Mouse (Mus musculus) midbrain, embryonic 15.5 days (tissue): ENCODE results near the gene Nosip. TPM values are rescaled to one million over a fixed set of nuclear protein-coding genes. Genes with fewer than 3 reads are reported as not detected.

ENCODE experiments used
- ATAC-seq: fragments of 200-750 bp; cut with Nextera tagmentation; replicated peaks from 2 replicates; pipeline ENCODE4 v1.8.0; 2017; ENCODE audit warnings: moderate TSS enrichment
- H3K27ac ChIP-seq: fragments of 300-500 bp; sonication (generic); 2 replicates; pipeline ENCODE4 v1.5.1; 2015; ENCODE audit warnings: mild to moderate bottlenecking, inconsistent platforms
- H3K27me3 ChIP-seq: fragments of 300-500 bp; sonication (generic); replicated peaks from 2 replicates; pipeline ENCODE4 v1.6.1; 2015; ENCODE audit warnings: inconsistent platforms
- H3K36me3 ChIP-seq: fragments of 300-500 bp; sonication (generic); replicated peaks from 2 replicates; pipeline ENCODE4 v1.6.1; 2015; ENCODE audit warnings: inconsistent platforms
- H3K4me1 ChIP-seq: fragments of 300-500 bp; sonication (generic); 2 replicates; pipeline ENCODE4 v1.6.1; 2015; ENCODE audit warnings: inconsistent platforms
- H3K4me2 ChIP-seq: fragments of 300-500 bp; sonication (generic); 2 replicates; pipeline ENCODE4 v1.6.1; 2015; ENCODE audit warnings: inconsistent platforms, mild to moderate bottlenecking, moderate library complexity
- H3K4me3 ChIP-seq: fragments of 300-500 bp; sonication (generic); 2 replicates; pipeline ENCODE4 v1.5.1; 2015; ENCODE audit warnings: mild to moderate bottlenecking, inconsistent platforms
- H3K9ac ChIP-seq: fragments of 300-500 bp; sonication (generic); 2 replicates; pipeline ENCODE4 v1.6.1; 2015; ENCODE audit warnings: mild to moderate bottlenecking, inconsistent platforms
- H3K9me3 ChIP-seq: fragments of 300-500 bp; sonication (generic); 2 replicates; pipeline ENCODE4 v1.6.1; 2016; ENCODE audit warnings: inconsistent platforms
- WGBS: fragments of 180-500 bp; shearing (Covaris S2); methylation state at CpG from one replicate; pipeline ENCODE4 v1.1.7; 2015; ENCODE audit warnings: mixed read lengths; 5-methylcytosine and 5-hydroxymethylcytosine counted together
- polyA plus RNA-seq: library from polyadenylated mRNA; unstranded; fragments of >200 nt; fragmentation: Nextera tagmentation; extraction: Ambion mirVana; gene quantifications from 2 replicates; pipeline ENCODE4 v1.2.1, GENCODE M21; 2015

Gene Nosip
- polyA plus RNA-seq, 1 experiment from 2014 or later: 67.2 TPM

DNA sequence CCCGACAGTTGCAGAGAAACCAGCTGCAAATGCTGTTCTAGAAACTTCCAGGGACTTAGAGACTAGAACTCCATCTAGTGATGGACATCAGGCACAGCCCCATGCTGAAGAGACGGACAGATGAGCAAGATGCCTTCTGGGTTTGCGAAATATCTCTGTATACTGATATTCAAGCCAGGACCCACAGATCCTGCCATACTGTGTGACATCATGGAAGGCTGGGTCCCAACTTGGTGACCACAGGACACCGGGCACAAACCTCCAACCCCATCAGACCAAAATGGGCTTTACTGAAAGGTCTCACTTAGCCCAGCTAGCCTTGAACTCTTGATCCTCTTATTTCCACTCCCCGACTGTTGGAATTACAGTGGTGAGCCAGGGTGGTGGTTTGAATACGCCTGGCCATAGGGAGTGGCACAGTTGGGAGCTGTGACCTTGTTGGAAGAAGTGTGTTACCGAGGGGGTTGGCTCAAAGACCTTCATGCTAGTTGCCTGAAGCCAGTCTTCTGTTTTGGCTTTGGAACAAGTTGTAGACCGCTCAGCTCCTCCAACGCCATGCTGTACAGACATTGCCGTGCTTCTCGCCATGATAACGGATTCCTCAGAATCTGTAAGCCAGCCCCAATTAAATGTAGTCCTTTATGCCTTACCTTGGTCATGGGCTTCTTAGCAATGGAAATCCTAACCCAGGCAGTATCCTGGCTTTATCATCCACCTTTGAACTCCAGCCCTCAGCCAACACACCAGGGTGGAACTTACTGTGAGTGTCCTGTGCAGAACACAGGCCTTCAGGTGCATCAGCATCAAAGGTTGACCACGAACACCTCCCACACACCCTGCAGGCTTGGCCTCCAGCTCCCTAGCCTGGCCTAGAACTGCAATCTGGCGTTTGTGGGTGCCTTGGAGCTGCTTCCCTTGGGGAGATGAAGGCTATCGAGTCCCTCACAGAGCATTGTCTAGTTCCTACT is 37.7 kb upstream of the Nosip start:
- 88% methylated on average over 15 of the region's 15 CpGs for WGBS
- 0 out of 2 replicates have a peak, but pooled peaks have one; percentile 12 for ATAC-seq
- no peaks in the 10 kb centered on the region for H3K9me3 ChIP-seq
- H3K9ac ChIP-seq: no peak overlapping the region
- H3K4me2 ChIP-seq: no peak overlapping the region
- H3K27me3 ChIP-seq: no peaks in the 10 kb centered on the region
- no peak overlapping the region for H3K4me3 ChIP-seq
- H3K4me1 ChIP-seq: peaks cover 12% of the 10 kb centered on the region; the same call in 1 of the 2 replicates
- H3K27ac ChIP-seq: no peak overlapping the region
- peaks cover 22% of the 10 kb centered on the region for H3K36me3 ChIP-seq

DNA sequence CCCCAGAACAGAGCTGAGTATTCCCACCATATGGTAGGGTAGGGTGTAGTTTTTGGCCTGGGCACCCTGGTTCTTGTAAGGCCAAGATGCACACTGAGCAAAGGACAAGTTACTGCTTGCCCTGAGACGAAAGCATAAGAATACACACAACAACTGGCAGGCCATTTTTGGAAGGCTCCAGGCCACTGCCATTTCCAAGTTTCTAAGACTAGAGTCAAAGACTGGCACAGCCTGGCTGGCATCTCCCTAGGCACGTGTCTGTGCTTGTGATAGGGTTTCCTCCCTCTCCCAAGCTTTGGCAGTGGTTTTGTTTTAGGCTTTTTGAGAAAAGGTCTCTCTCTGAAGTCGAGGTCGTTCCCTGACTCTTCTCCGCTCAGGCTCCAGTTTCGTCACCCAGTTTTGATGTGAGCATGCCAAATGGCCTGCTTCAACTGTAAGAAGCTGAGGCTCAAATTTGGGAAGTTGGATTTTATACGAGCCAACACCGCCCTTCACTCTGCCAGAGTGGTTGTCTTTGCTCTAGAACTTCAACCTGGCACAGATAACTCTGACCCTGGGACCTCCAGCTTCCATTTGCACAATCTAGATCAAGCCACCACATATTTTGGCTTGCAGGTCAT is 36.5 kb upstream of the Nosip start:
- peaks cover 12% of the 10 kb centered on the region; the same call in 1 of the 2 replicates for H3K4me1 ChIP-seq
- no peak overlapping the region for H3K4me3 ChIP-seq
- no peaks in the 10 kb centered on the region for H3K27me3 ChIP-seq
- H3K36me3 ChIP-seq: peaks cover 33% of the 10 kb centered on the region
- peak overlapping the region; percentile 17; the same call in 1 of the 2 replicates for H3K27ac ChIP-seq
- no peak overlapping the region for H3K9ac ChIP-seq
- 80% methylated on average over 8 of the region's 8 CpGs for WGBS
- ATAC-seq: no peak
- H3K4me2 ChIP-seq: no peak overlapping the region
- H3K9me3 ChIP-seq: no peaks in the 10 kb centered on the region

DNA sequence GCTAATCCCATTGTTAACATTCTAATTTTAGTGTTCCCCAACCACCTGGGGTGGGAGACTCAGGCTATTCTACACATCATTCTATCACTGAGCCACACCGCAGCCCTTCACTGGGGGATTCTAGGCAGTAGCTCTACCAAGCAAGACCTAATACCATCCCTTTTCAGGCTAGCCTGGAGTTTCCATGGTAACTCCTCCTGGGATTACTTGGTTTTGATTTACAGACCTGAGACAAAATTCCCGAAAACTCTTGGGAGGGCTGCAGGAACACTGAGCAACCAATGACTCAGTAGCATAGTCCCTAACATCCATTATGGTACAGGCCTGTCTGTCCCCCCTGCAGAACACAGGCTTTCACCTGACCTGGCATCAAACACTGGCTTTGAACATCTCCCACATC is 36.0 kb upstream of the Nosip start:
- Histone ChIP-seq H3K9me3 (no peaks in the 10 kb centered on the region), H3K9ac (no peak overlapping the region)
- 0 out of 2 replicates have a peak, but pooled peaks have one; percentile 10 for ATAC-seq

DNA sequence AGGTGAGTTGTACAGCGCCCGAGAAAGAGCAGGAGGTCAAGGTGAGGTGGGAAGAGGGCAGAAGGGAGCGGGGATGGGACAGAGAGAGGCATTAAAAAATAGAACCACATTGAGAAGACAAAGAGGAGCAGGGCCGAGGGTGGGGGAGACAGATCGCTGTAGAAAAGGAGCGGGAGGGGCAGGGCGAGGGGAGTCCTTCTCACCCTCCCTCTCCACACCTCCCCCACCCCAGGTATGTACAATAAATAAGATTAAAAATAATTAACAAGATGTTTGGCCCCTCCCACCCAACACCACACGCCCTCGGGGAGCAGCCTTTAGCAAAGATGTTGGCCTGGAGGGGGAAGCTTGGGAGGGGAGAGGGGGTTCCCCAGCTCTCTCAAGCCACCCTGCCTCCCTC is 34.5 kb upstream of the Nosip start:
- peaks cover 54% of the 10 kb centered on the region for H3K36me3 ChIP-seq
- WGBS: 93% methylated on average over 9 of the region's 9 CpGs

More for the DNA sequence above, 36.0 kb upstream of the Nosip start:
- H3K4me2 ChIP-seq: no peak overlapping the region
- peak overlapping the region; percentile 8; the same call in 1 of the 2 replicates for H3K27ac ChIP-seq
- H3K36me3 ChIP-seq: peaks cover 39% of the 10 kb centered on the region
- no peaks in the 10 kb centered on the region for H3K27me3 ChIP-seq
- peaks cover 12% of the 10 kb centered on the region; the same call in 1 of the 2 replicates for H3K4me1 ChIP-seq
- no peak overlapping the region for H3K4me3 ChIP-seq
- 19% methylated on average over 2 of the region's 2 CpGs for WGBS

DNA sequence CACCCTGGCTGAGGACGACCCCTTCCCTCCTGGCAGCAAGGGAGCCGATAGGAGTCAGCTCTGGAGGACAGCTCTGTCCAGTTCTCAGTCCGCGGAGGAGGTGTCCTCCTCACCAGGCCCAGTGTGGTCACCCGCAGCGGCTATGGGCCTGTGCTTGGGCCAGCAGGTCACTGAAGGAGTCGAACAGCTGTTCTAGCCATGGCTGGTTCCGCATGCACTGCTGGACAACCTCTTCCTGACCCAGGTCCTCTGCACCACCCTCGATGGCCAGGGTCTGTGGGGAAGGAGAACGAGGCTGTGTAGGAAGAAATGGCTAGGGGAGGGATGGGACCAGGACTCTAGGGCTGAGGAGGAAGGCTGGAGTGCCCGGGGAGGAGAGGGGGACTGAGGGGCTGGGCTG is 33.9 kb upstream of the Nosip start:
- 93% methylated on average over 11 of the region's 11 CpGs for WGBS
- no peak for ATAC-seq

More for the DNA sequence above, 34.5 kb upstream of the Nosip start:
- Histone ChIP-seq H3K9me3 (no peaks in the 10 kb centered on the region), H3K27me3 (no peaks in the 10 kb centered on the region), H3K27ac (no peak overlapping the region), H3K4me1 (peaks cover 12% of the 10 kb centered on the region; the same call in 1 of the 2 replicates), H3K9ac (no peak overlapping the region), H3K4me2 (no peak overlapping the region), H3K4me3 (no peak overlapping the region)
- no peak for ATAC-seq

DNA sequence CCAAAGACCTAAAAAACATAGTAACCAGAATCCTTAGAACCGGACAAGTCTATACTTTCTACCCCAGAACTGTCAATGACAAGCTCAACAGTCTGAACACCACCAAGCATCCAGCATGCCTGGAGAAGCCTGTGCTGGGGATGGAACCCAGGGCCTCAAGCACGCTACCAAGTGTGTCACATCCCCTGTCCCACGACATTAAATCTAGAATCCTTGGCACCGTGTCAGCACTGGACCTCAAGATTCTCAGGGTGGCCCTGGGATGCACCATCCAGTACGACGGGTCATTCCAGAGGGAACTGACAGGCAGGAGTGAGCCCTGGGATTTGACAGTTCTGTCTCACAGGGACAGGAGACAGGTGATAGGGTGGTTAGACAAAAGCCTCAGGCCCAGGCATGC is 32.2 kb upstream of the Nosip start:
- H3K9me3 ChIP-seq: no peaks in the 10 kb centered on the region
- H3K4me3 ChIP-seq: no peak overlapping the region
- peaks cover 75% of the 10 kb centered on the region for H3K36me3 ChIP-seq
- H3K27me3 ChIP-seq: no peaks in the 10 kb centered on the region
- H3K4me2 ChIP-seq: no peak overlapping the region
- ATAC-seq: no peak
- H3K9ac ChIP-seq: no peak overlapping the region
- WGBS: 90% methylated on average over 6 of the region's 6 CpGs
- peaks cover 12% of the 10 kb centered on the region; the same call in 1 of the 2 replicates for H3K4me1 ChIP-seq
- no peak overlapping the region for H3K27ac ChIP-seq

More for the DNA sequence above, 33.9 kb upstream of the Nosip start:
- Histone ChIP-seq H3K27ac (no peak overlapping the region), H3K9me3 (no peaks in the 10 kb centered on the region), H3K27me3 (no peaks in the 10 kb centered on the region), H3K4me3 (no peak overlapping the region), H3K4me2 (no peak overlapping the region), H3K4me1 (peaks cover 12% of the 10 kb centered on the region; the same call in 1 of the 2 replicates), H3K36me3 (peaks cover 59% of the 10 kb centered on the region), H3K9ac (no peak overlapping the region)

DNA sequence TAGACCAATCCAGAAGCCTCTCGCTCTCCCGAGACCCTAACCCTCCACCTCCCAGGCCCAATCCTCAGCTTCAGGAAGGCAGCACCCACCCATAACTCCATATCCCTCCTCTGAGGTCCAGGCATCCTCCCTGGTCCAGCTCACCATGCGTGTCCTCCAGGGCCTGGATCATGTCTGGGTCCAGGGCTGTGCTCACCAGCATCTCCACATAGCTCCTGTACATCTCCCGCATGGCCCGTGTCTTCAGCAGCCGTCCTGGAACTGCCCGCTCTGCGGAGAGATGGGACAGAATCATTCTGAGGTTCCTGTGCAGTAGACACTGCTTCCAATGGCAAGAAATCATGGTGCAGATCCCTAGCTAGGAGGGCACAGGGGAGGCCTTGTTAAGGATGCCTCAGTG is 31.4 kb upstream of the Nosip start:
- Histone ChIP-seq H3K9me3 (no peaks in the 10 kb centered on the region), H3K27ac (no peak overlapping the region), H3K27me3 (no peaks in the 10 kb centered on the region), H3K4me3 (no peak overlapping the region), H3K4me2 (no peak overlapping the region), H3K36me3 (peaks cover 84% of the 10 kb centered on the region), H3K9ac (no peak overlapping the region), H3K4me1 (peaks cover 9% of the 10 kb centered on the region; the same call in 1 of the 2 replicates)
- no peak for ATAC-seq
- 98% methylated on average over 8 of the region's 8 CpGs for WGBS

DNA sequence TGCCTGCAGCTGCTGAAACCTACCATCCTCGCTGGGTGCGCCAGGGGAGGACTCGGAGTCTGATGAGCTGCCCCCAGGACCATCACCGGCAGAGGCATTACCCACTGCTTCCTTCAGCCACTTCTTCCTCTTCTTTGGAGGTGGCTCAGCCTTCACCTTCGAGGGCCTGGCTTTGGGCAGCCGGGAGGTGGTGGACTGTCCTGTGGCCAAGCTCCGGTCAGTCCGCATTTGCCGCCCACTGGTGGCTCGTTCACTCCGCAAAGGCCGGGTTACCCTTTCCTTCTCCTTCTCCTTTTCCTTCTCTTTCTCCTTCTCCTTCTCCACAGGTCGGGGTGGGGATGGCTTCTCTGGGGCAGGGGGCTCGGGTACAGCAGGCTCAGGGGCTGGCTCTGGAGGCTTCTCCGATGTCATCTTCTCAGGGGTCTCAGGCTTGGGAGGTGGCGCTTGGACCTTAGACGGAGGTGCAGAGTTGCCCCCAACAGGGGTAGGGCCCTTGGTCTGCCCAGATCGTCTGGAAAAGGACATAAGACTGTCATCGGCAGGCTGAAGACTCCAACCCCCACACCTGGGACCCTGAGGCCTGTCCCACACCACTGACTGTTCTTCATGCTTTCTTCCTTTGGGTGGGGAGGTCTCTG is 28.4 kb upstream of the Nosip start:
- Histone ChIP-seq H3K9me3 (no peaks in the 10 kb centered on the region), H3K4me1 (no peaks in the 10 kb centered on the region), H3K4me2 (no peak overlapping the region), H3K27me3 (no peaks in the 10 kb centered on the region), H3K4me3 (no peak overlapping the region), H3K9ac (no peak overlapping the region), H3K36me3 (peaks cover 90% of the 10 kb centered on the region), H3K27ac (no peak overlapping the region)
- ATAC-seq: no peak
- 92% methylated on average over 19 of the region's 19 CpGs for WGBS

DNA sequence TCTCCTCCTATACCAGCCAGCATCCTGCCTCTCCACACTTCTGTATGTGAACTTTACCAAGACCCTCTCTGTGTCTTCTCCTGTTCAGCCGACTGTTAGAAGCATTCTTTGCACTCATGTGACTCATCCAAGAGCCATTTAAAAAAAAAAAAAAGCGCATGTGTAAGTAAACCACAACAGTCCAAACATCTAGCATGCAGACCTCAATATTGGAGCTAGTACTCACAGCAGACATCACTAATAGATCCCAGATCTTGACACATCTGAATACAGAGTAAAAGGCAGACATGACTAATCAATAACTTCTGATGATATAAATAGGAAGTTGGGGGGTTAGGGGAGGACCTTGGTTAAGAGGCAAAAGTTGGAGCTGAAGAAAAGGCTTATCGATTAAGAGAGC is 26.6 kb upstream of the Nosip start:
- H3K27ac ChIP-seq: no peak overlapping the region
- H3K36me3 ChIP-seq: peaks cover 88% of the 10 kb centered on the region
- 92% methylated on average over 3 of the region's 3 CpGs for WGBS
- no peak overlapping the region for H3K4me3 ChIP-seq
- H3K9ac ChIP-seq: no peak overlapping the region
- ATAC-seq: no peak
- H3K4me2 ChIP-seq: no peak overlapping the region
- H3K4me1 ChIP-seq: no peaks in the 10 kb centered on the region
- no peaks in the 10 kb centered on the region for H3K9me3 ChIP-seq
- H3K27me3 ChIP-seq: no peaks in the 10 kb centered on the region

DNA sequence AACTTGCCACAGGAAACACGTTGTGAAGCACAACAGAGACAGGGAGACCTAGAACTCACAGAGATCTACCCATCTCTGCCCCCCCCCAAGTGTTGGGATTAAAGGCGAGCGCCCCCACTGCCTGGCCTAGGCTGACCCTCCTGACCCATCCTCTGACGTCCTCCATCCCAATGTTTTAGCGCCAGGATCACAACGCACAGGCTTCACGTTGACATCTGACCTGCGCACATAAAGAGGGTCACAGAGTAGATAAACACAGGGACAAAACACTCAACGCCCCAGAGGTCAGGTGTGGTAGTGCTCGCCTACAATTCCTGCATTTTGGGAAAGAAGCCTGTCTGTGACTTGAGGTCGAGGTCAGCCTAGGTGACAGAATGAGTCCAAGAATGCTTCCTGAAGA is 25.5 kb upstream of the Nosip start:
- ATAC-seq: no peak

DNA sequence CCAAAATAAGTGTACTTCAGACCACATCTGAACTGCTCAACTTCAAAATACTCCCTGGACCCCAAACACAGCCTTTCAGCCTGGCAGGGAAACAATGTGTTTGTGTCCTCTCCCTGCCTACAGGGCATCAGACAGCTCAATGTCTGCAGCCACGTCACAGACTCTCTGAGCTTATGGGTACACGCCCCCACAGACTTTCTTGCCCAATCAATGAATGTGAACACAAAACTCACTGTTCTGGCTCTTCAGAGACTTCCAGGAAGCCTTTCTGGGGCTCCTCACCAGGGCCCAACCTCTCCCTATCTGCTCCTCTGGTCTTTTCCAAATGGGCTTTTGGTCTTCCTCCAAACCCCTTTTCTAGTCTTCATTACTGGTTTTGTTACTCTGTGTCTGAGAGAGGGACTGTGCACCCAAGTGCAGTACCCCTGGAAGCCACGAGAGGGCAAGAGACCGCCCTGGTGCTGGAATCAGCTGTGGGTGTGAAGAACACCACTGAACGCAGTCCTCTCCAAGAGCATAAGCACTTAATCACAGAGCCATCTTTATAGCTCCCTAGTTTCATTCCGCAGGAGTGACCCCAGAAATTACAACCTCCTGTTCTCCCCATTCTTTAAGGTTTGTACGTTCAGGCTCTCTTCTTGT is 24.4 kb upstream of the Nosip start:
- 73% methylated on average over 7 of the region's 7 CpGs for WGBS
- ATAC-seq: no peak
- no peak overlapping the region for H3K9ac ChIP-seq
- H3K4me1 ChIP-seq: no peaks in the 10 kb centered on the region
- no peak overlapping the region for H3K4me2 ChIP-seq
- no peaks in the 10 kb centered on the region for H3K27me3 ChIP-seq
- H3K36me3 ChIP-seq: peaks cover 86% of the 10 kb centered on the region
- no peak overlapping the region for H3K4me3 ChIP-seq
- no peak overlapping the region for H3K27ac ChIP-seq
- H3K9me3 ChIP-seq: no peaks in the 10 kb centered on the region

More for the DNA sequence above, 25.5 kb upstream of the Nosip start:
- Histone ChIP-seq H3K36me3 (peaks cover 86% of the 10 kb centered on the region), H3K4me2 (no peak overlapping the region), H3K27ac (no peak overlapping the region), H3K9me3 (no peaks in the 10 kb centered on the region), H3K4me3 (no peak overlapping the region), H3K4me1 (no peaks in the 10 kb centered on the region), H3K27me3 (no peaks in the 10 kb centered on the region), H3K9ac (no peak overlapping the region)
- 88% methylated on average over 11 of the region's 11 CpGs for WGBS
